Mouse (Mus musculus): Measurements from ENCODE around the gene Gm10198. TPM values are rescaled to one million over a fixed set of nuclear protein-coding genes. Genes with fewer than 3 reads are reported as not detected.

The Gm10198 gene
- polyA plus RNA-seq (2021; fragmentation: Nextera tagmentation), result not detected in 2 replicates
- long read RNA-seq, experiment 1, result 0 reads
- long read RNA-seq, experiment 2, result 0 reads

DNA sequence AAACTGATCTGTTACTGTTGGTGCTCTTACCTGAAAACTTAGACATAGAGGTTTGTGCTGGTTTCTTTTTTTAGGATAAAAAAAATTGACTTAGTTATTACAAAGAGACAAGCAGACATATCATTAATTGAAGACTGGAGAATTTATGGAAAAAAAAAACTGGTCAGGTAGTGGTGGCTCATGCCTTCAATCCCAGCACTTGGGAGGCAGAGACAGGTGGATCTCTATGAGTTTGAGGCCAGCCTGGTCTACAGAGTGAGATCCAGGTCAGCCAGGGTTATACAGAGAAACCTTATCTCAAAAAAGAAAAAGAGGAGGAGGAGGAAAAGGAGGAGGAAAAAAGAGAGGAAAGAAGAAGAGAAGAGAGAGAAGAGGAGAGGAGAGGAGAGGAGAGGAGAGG, at the start of gene Gm10198:
TSS of gene Gm10198 (plus strand) at position 301 of the 400 bp plus-strand sequence.

Other genes starting within 250 kb of the Gm10198 start
- gene Gpbp1, start 102.7 kb upstream of the Gm10198 start, polyA plus RNA-seq (2021; fragmentation: Nextera tagmentation), result 29.8 and 38.0 TPM in 2 replicates
- not detected in 2 replicates for gene Gm49496, start 42.8 kb upstream of the Gm10198 start, polyA plus RNA-seq (2021; fragmentation: Nextera tagmentation)
- 6.8 and 7.5 TPM in 2 replicates for gene Mier3, start 88.2 kb downstream of the Gm10198 start, polyA plus RNA-seq (2021; fragmentation: Nextera tagmentation)
- gene Map3k1, start 216.2 kb downstream of the Gm10198 start, polyA plus RNA-seq (2021; fragmentation: Nextera tagmentation), result 4.8 and 5.9 TPM in 2 replicates

Measured in left cerebral cortex, adult 6 months (tissue).